Mouse (Mus musculus) intestine, embryonic 14.5 days (tissue): ENCODE measurements around the gene Pnp2. TPM values are rescaled to one million over a fixed set of nuclear protein-coding genes. Genes with fewer than 3 reads are reported as not detected.
"Not testable (repeated sequence)": the region's sequence is repeated elsewhere in the genome, so short reads cannot be mapped to it uniquely, and the experiment has no call there.

Experiments used
- ATAC-seq: fragments of 200-750 bp; cut with Nextera tagmentation; replicated peaks from 2 replicates; pipeline ENCODE4 v1.8.0; 2017; ENCODE audit warnings: low read depth, moderate number of reproducible peaks, moderate TSS enrichment, moderate library complexity; ENCODE audit not compliant: low FRiP score, low TSS enrichment
- DNase-seq: peaks from one replicate; pipeline ENCODE4 v3.0.0-alpha.2; 2018; ENCODE audit warnings: low spot score
- H3K27ac ChIP-seq: fragments of 300-500 bp; sonication (generic); 2 replicates; pipeline ENCODE4 v1.5.1; 2014; ENCODE audit warnings: low read depth, mild to moderate bottlenecking, control low read depth
- H3K27me3 ChIP-seq: fragments of 300-500 bp; sonication (generic); replicated peaks from 2 replicates; pipeline ENCODE4 v1.6.1; 2014; ENCODE audit warnings: low read length, control low read depth; ENCODE audit not compliant: control insufficient read depth, insufficient read depth
- H3K36me3 ChIP-seq: fragments of 300-500 bp; sonication (generic); 2 replicates; pipeline ENCODE4 v1.6.1; 2014; ENCODE audit warnings: low read length, control low read depth; ENCODE audit not compliant: control insufficient read depth, insufficient read depth
- H3K4me1 ChIP-seq: fragments of 300-500 bp; sonication (generic); replicated peaks from 2 replicates; pipeline ENCODE4 v1.6.1; 2014; ENCODE audit warnings: low read length, control low read depth, mixed read lengths; ENCODE audit not compliant: control insufficient read depth, insufficient read depth
- H3K4me2 ChIP-seq: fragments of 300-500 bp; sonication (generic); 2 replicates; pipeline ENCODE4 v1.6.1; 2014; ENCODE audit warnings: low read length
- H3K4me3 ChIP-seq: fragments of 300-500 bp; sonication (generic); 2 replicates; pipeline ENCODE4 v1.5.1; 2014; ENCODE audit warnings: low read depth, low read length, control low read depth, mixed read lengths
- H3K9ac ChIP-seq: fragments of 300-500 bp; sonication (generic); 2 replicates; pipeline ENCODE4 v1.6.1; 2014; ENCODE audit warnings: mild to moderate bottlenecking, low read length
- H3K9me3 ChIP-seq: fragments of 300-500 bp; sonication (generic); 2 replicates; pipeline ENCODE4 v1.6.1; 2016; ENCODE audit warnings: low read length, control low read depth; ENCODE audit not compliant: control insufficient read depth
- WGBS: fragments of 180-500 bp; shearing (Covaris S2); extraction: QIAGEN DNeasy Blood & Tissue Kit; methylation state at CpG from one replicate; pipeline ENCODE4 v1.1.7; 2014; 5-methylcytosine and 5-hydroxymethylcytosine counted together
- polyA plus RNA-seq: library from polyadenylated mRNA; unstranded; fragments of >200 nt; fragmentation: Nextera tagmentation; extraction: Ambion mirVana; gene quantifications from 2 replicates; pipeline ENCODE4 v1.2.1, GENCODE M21; 2014

Pnp2 gene
- polyA plus RNA-seq, 1 experiment from 2014 or later: 1.1 TPM

DNA sequence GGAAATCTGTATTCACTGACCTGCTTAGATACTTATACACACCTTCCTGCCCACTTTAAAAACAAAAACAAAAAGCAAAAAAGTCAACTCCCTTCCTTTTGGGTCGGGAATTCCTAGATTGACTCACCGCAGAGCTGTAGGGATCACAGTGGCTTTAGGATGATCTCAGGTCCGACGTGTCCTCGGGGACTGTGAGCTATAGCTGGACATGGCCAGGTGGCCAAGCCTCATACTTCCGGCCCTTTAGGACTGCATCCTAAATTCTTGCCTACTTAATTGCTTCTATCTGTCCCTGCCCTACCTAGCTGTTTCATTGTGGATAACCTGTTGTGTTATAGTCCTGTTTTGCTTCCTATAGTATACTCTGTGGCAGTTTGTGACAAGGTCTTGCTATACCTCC, 10.7 kb upstream of the Pnp2 start:
- not testable (repeated sequence) for ATAC-seq, DNase-seq, H3K36me3 ChIP-seq, H3K4me1 ChIP-seq, H3K9me3 ChIP-seq, H3K27me3 ChIP-seq
- Histone ChIP-seq H3K4me2 (peak overlapping the region; percentile 60), H3K27ac (peak overlapping the region; percentile 78; the same call in 1 of the 2 replicates), H3K4me3 (peak overlapping the region; percentile 56), H3K9ac (peak overlapping the region; percentile 58)
- 4% methylated on average over 6 of the region's 6 CpGs for WGBS

DNA sequence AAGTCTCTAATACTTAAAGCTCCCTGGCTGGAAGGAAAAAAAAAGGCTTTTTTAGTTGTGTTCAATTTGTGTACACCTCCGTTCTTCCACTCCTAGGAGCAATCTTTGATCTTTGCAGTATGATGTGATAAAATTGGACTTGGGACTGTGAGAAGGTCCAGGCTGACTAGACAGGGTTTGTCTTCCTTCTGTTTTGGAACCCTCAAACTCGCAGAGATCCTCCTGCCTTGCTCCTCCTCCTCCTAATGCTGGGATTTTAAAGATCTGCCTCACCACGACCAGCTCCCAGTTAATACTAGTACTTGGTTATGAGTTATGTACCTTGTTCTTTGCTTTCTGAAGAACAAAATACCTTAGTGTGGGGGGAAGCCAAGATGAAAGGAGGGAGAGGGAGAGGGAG, 10.3 kb upstream of the Pnp2 start:
- H3K9ac ChIP-seq, ATAC-seq, H3K36me3 ChIP-seq, DNase-seq, H3K9me3 ChIP-seq, H3K4me1 ChIP-seq, H3K27me3 ChIP-seq, H3K27ac ChIP-seq: not testable (repeated sequence)
- H3K4me2 ChIP-seq: peak overlapping the region; percentile 60
- WGBS: 27% methylated on average over 3 of the region's 3 CpGs
- peak overlapping the region; percentile 56 for H3K4me3 ChIP-seq

DNA sequence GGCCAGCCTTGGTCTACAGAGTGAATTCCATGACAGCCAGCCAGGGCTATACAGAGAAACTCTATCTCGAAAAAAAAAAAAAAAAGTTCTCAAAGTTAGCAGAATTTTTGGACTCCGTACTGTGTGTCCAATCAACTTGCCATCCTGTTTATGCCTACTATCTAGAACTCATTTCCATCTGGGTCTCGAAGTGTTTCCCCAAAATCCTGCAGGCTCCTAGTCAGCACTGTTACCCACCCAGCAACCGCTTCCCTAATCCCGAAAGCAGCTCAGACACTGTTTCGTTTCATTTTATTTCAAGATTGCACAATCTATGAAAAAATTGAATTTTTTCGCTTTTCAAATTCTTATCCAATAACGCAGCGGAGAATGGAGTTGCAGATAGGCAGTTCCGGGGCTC, 305 bp upstream of the Pnp2 start:
- H3K36me3 ChIP-seq: peaks cover 8% of the 10 kb centered on the region; the same call in 1 of the 2 replicates
- no peak for DNase-seq
- no peak overlapping the region for H3K4me2 ChIP-seq
- 86% methylated on average over 10 of the region's 10 CpGs for WGBS
- no peaks in the 10 kb centered on the region for H3K9me3 ChIP-seq
- no peak overlapping the region for H3K4me3 ChIP-seq
- no peaks in the 10 kb centered on the region for H3K4me1 ChIP-seq
- H3K9ac ChIP-seq: no peak overlapping the region
- ATAC-seq: no peak
- H3K27ac ChIP-seq: no peak overlapping the region
- no peaks in the 10 kb centered on the region for H3K27me3 ChIP-seq

DNA sequence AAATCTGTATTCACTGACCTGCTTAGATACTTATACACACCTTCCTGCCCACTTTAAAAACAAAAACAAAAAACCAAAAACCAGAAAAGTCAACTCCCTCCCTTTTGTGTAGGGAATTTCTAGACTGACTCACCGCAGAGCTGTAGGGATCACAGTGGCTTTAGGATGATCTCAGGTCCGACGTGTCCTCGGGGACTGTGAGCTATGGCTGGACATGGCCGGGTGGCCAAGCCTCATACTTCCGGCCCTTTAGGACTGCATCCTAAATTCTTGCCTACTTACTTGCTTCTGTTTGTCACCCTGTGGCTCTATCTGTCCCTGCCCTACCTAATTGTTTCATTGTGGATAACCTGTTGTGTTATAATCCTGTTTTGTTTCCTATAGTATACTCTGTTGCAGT, 932 bp downstream of the Pnp2 start:
- not testable (repeated sequence) for ATAC-seq, DNase-seq

DNA sequence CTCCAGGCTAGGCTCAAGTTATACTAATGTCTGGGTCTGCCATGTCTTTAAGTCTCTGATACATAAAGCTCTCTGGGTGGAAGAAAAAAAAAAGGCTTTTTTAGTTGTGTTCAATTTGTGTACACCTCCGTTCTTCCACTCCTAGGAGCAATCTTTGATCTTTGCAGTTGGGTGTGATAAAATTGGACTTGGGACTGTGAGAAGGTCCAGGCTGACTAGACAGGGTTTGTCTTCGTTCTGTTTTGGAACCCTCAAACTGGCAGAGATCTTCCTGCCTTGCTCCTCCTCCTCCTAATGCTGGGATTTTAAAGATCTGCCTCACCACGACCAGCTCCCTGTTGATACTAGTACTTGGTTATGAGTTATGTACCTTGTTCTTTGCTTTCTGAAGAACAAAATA, 1.4 kb downstream of the Pnp2 start:
- not testable (repeated sequence) for H3K4me3 ChIP-seq, DNase-seq, H3K4me1 ChIP-seq, H3K9ac ChIP-seq, H3K27me3 ChIP-seq, ATAC-seq, H3K36me3 ChIP-seq, H3K9me3 ChIP-seq, H3K27ac ChIP-seq, H3K4me2 ChIP-seq
- 59% methylated on average over 3 of the region's 3 CpGs for WGBS

More for the DNA sequence above, 932 bp downstream of the Pnp2 start:
- H3K9me3 ChIP-seq, H3K4me3 ChIP-seq, H3K27ac ChIP-seq, H3K27me3 ChIP-seq, H3K9ac ChIP-seq, H3K4me2 ChIP-seq, H3K36me3 ChIP-seq, H3K4me1 ChIP-seq: not testable (repeated sequence)
- WGBS: 84% methylated on average over 6 of the region's 6 CpGs

DNA sequence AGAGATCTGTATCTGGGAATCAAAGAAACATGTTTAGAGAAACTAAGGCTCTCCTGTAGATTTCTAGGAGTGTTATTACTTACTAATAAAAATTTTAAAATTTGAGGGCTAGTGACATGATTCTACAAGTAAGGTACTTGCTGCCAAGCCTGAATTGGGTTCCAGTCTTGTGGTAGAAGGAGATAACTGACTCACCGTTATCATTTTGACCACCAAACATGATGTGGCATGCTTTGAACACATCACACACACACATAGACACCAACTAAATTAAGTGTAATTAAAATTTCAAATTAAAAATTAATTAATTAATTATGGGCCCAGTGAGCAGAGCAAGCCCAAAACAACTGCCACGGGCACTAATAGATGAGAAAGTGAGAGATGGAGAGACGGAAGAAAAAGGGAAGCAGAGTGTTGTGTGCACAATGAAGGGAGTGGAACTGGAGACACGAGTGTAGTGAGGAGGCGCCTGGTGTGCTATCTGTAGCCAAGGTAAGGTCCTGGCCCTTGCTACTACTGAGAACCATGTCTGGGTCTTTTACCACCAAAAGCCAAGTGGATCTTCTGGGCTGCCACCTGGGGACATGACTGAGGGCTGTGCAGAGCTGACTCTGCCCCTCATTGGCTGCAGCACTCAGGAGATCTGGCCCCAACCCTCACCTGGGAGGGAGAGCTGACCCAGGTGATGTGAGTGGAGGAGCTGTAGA, 2.6 kb downstream of the Pnp2 start:
- not testable (repeated sequence) for H3K9ac ChIP-seq, H3K27ac ChIP-seq, DNase-seq, H3K27me3 ChIP-seq, H3K9me3 ChIP-seq, H3K36me3 ChIP-seq, H3K4me1 ChIP-seq, ATAC-seq, H3K4me2 ChIP-seq, H3K4me3 ChIP-seq
- WGBS: 94% methylated on average over 5 of the region's 5 CpGs

DNA sequence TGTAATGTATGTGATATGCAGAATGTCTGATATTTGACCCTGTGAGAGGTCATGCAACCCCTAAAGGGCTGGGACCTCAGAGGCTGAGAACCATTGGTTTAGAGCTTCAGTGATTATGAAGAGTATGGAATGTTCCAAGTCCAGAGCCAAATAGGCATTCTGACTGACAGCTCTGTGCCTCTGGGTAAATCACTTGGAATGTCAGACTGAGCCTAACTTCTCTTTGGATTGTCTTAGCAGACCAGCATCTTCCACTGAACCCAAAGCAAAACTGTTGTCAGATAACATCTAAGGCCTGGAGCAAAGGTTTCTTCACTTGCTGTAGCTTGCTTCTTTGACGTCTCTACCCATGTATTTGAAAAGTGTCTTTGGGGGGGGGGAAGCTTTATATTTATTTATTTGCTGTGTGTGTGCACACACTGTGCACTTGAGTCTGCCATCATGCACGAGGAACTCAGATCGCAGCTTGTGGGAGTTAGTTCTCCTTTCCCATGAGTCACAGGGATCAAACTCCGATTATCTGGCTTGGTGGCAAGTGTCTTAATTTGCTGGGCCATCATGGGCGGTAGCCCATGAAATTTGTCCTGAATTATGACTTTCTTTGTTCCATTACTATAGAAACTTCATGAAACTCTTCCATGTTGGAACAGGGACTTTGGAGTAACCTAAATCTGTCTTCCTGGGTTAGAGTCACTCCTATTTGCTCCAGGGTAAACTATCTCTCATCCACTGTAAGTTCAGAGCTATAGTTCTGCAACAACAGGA, 12.6 kb downstream of the Pnp2 start:
- no peak for ATAC-seq
- Histone ChIP-seq H3K27me3 (no peaks in the 10 kb centered on the region), H3K9ac (no peak overlapping the region), H3K4me2 (no peak overlapping the region), H3K9me3 (no peaks in the 10 kb centered on the region), H3K4me3 (no peak overlapping the region), H3K36me3 (no peaks in the 10 kb centered on the region), H3K27ac (no peak overlapping the region), H3K4me1 (0 out of 2 replicates have a peak, but pooled peaks cover 3% of the 10 kb centered on the region)
- no peak for DNase-seq
- WGBS: 86% methylated on average over 5 of the region's 5 CpGs

DNA sequence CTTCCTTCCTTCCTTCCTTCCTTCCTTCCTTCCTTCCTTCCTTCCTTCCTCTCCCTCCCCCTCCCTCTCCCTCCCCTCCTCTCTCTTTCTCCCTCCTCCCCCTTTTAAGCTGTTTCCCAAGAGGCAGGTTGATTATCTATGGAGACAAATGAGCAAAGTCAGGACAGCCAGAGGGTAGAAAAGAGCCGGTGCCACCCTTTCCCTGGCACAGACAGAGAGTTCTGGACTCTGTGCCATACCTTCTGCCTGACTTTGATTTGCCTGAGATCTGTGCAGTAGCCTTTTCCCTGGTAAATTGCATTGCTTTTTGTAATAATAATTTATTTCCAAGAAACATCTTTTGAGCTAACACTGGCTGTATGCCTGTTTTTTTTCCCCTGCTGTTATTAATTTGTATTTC, 13.2 kb downstream of the Pnp2 start:
- H3K27me3 ChIP-seq: no peaks in the 10 kb centered on the region
- H3K27ac ChIP-seq: no peak overlapping the region
- WGBS: 13% methylated on average over 1 of the region's 1 CpGs
- H3K4me1 ChIP-seq: 0 out of 2 replicates have a peak, but pooled peaks cover 3% of the 10 kb centered on the region
- H3K4me2 ChIP-seq: no peak overlapping the region
- DNase-seq: no peak
- no peak overlapping the region for H3K4me3 ChIP-seq
- ATAC-seq: no peak
- H3K36me3 ChIP-seq: no peaks in the 10 kb centered on the region
- no peaks in the 10 kb centered on the region for H3K9me3 ChIP-seq
- H3K9ac ChIP-seq: no peak overlapping the region
